Mouse (Mus musculus) stomach, embryonic 14.5 days (tissue): ENCODE data around the gene Efna3. TPM values are rescaled to one million over a fixed set of nuclear protein-coding genes. Genes with fewer than 3 reads are reported as not detected.
A peak's percentile ranks its signal among the peaks of the same experiment; 100 is the strongest.

ENCODE experiments used
- ATAC-seq: fragments of 200-750 bp; cut with Nextera tagmentation; 2 replicates; pipeline ENCODE4 v1.8.0; 2017; ENCODE audit warnings: low read depth, moderate TSS enrichment; ENCODE audit not compliant: insufficient number of reproducible peaks, insufficient read depth, low FRiP score
- H3K27ac ChIP-seq: fragments of 300-500 bp; sonication (generic); 2 replicates; pipeline ENCODE4 v1.5.1; 2014; ENCODE audit warnings: mild to moderate bottlenecking, low read length, moderate library complexity, mixed read lengths
- H3K27me3 ChIP-seq: fragments of 300-500 bp; sonication (generic); 2 replicates; pipeline ENCODE4 v1.6.1; 2014; ENCODE audit warnings: low read length, control low read depth, mixed read lengths; ENCODE audit not compliant: control insufficient read depth, insufficient read depth
- H3K36me3 ChIP-seq: fragments of 300-500 bp; sonication (generic); 2 replicates; pipeline ENCODE4 v1.6.1; 2014; ENCODE audit warnings: mild to moderate bottlenecking, control low read depth, low read length, moderate library complexity, mixed read lengths; ENCODE audit not compliant: control insufficient read depth, insufficient read depth
- H3K4me1 ChIP-seq: fragments of 300-500 bp; sonication (generic); 2 replicates; pipeline ENCODE4 v1.6.1; 2014; ENCODE audit warnings: low read length, control low read depth, mixed read lengths; ENCODE audit not compliant: control insufficient read depth, insufficient read depth
- H3K4me2 ChIP-seq: fragments of 300-500 bp; sonication (generic); replicated peaks from 2 replicates; pipeline ENCODE4 v1.6.1; 2014; ENCODE audit warnings: low read depth, low read length, control low read depth
- H3K4me3 ChIP-seq: fragments of 300-500 bp; sonication (generic); 2 replicates; pipeline ENCODE4 v1.5.1; 2014; ENCODE audit warnings: low read depth, low read length, control low read depth
- H3K9ac ChIP-seq: fragments of 300-500 bp; sonication (generic); replicated peaks from 2 replicates; pipeline ENCODE4 v1.6.1; 2014; ENCODE audit warnings: low read depth, mild to moderate bottlenecking, control low read depth, low read length, moderate library complexity, mixed read lengths
- H3K9me3 ChIP-seq: fragments of 300-500 bp; sonication (generic); 2 replicates; pipeline ENCODE4 v1.6.1; 2016; ENCODE audit warnings: low read depth, low read length, control low read depth; ENCODE audit not compliant: control insufficient read depth
- WGBS: fragments of 180-500 bp; shearing (Covaris S2); extraction: QIAGEN DNeasy Blood & Tissue Kit; methylation state at CpG from one replicate; pipeline ENCODE4 v1.1.7; 2014; 5-methylcytosine and 5-hydroxymethylcytosine counted together
- polyA plus RNA-seq: library from polyadenylated mRNA; unstranded; fragments of >200 nt; fragmentation: Nextera tagmentation; extraction: Ambion mirVana; gene quantifications from 2 replicates; pipeline ENCODE4 v1.2.1, GENCODE M21; 2014

Efna3 gene
- polyA plus RNA-seq, 1 experiment from 2014 or later, result 11.6 TPM

DNA sequence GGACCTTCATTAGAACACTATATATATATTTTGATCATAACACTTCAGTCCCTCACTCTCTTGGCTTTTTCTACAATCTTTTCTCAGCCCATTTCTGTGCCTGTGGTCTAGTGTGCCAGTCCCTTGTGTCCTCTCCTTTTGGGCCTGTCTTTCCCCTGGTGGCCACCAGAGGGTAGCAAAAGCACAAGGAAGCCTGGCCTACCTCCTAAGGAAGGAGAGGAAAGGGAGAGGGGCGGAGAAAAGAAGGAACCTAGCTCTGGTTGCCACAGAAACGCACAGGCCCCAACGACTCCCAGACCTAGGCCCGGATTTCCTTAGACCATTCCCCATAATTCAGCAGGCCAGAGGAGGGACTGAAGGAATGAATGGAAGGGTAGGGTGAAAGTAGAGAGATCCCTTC lies 5.9 kb downstream of the Efna3 start:
- WGBS, result 0% methylated on average over 4 of the region's 4 CpGs
- H3K9ac ChIP-seq, result no peak overlapping the region
- H3K36me3 ChIP-seq, result no peaks in the 10 kb centered on the region
- H3K4me3 ChIP-seq, result peak overlapping the region; percentile 29; the same call in 1 of the 2 replicates
- no peaks in the 10 kb centered on the region for H3K9me3 ChIP-seq
- peaks cover 53% of the 10 kb centered on the region for H3K4me1 ChIP-seq
- no peak overlapping the region for H3K27ac ChIP-seq
- peaks cover 15% of the 10 kb centered on the region; the same call in 1 of the 2 replicates for H3K27me3 ChIP-seq
- peak; percentile 34; the same call in 1 of the 2 replicates for ATAC-seq
- H3K4me2 ChIP-seq, result peak overlapping the region; percentile 69; the same call in 1 of the 2 replicates

DNA sequence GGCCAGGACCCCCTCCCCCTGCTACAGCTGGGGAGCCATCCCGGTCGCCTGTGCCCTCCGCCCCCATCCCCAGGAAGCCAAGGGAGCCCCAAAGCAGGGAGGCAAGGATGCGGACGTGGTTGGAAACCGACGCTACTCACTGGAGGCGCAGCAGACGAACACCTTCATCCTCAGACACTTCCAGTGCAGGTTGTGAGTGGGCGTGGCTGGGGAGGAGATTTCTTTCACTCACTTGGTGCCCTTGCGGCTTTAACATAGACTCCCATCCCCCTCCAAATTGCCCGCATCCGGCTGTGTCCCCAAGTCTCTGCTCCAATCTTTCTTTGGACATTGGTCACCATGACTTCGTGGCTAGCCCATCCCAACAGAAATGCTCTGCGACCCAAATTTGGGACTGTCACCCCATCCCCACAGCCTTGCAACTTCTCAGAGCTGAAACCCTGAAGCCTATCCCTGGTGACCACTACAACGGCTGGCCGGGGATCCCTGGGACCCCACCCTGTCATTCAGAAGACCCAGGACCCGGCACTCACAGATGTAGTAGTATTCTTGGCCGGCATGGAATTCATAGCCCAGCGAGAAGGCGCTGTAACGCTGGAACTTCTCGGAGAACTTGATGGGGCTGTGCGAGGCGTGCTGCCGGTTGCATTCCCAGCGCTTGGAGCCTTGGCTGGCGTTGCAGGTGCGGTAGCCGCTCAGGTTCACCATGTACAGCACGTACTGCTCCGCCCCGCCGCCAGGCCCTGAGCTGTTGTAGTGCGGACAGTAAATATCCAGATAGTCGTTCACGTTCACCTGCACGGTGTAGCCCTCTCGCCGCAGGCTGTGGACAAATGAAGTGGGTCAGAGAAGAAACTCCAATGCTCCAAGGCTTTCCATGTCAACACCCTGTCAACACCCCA lies 6.6 kb downstream of the Efna3 start:
- Histone ChIP-seq H3K4me1 (peaks cover 48% of the 10 kb centered on the region), H3K9ac (no peak overlapping the region), H3K27ac (no peak overlapping the region), H3K4me2 (peak overlapping the region; percentile 69), H3K36me3 (no peaks in the 10 kb centered on the region), H3K27me3 (peaks cover 15% of the 10 kb centered on the region; the same call in 1 of the 2 replicates), H3K4me3 (peak overlapping the region; percentile 29), H3K9me3 (no peaks in the 10 kb centered on the region)
- ATAC-seq, result peak; percentile 16; the same call in 1 of the 2 replicates
- WGBS, result 13% methylated on average over 40 of the region's 40 CpGs

DNA sequence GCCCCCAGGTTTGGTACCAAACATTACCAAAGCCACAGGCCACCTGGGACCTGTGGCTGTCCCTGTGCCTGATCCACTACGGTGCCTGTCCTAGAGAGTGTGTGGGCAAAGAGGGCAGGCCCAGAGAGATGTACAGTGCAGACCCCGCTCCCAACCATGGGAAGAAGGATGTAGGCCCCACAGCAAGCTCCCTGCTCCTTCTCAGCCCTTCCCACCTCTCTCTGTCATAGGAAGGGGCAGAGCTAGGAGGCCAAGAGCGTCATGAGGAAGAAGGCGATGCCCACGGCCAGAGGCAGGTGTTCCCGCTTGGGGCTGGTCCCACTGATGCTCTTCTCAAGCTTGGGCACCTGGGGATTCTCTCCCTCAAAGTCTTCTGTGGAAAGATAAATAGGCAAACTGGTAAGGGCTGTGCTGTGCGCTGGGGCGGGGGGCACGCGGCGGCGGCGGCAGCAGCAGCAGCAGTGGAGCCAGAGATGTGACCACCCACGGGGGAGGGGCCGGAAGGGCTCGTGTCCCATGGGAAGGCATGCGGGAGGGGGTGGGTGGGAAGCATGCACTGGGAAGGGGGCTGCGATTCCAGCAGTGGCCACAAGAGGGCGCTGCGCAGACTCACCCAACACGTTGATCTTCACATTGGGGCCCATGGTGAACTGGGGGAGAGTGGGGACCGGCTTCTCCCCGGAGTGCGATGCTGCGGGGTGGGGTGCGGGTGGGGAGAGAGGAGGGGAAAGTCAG lies 7.4 kb downstream of the Efna3 start:
- Histone ChIP-seq H3K27ac (no peak overlapping the region), H3K9me3 (no peaks in the 10 kb centered on the region), H3K4me2 (peak overlapping the region; percentile 69), H3K36me3 (no peaks in the 10 kb centered on the region), H3K4me3 (peak overlapping the region; percentile 29), H3K4me1 (peaks cover 40% of the 10 kb centered on the region), H3K9ac (no peak overlapping the region), H3K27me3 (peaks cover 12% of the 10 kb centered on the region; the same call in 1 of the 2 replicates)
- no peak for ATAC-seq
- WGBS, result 7% methylated on average over 26 of the region's 26 CpGs

DNA sequence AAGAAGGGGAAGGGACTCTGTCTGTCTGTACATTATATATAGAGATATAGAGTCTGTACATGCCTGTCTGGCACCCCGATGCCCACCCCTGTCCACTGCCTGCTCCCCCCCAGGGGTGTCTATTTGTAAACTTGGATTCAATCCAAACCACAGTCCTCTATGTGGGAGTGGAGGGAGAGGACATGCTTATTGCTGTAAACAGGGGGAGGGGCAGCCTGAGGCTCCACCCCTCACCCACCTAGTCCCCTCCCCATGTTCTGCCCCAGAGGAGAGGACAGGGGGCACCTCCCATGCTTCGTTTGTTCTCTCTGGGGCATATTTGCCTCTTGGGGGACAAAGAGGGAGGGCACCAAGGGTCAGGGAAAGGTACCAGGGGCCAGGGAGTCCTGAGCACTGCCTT lies 8.0 kb downstream of the Efna3 start:
- peak overlapping the region; percentile 29; the same call in 1 of the 2 replicates for H3K4me3 ChIP-seq
- H3K4me2 ChIP-seq, result peak overlapping the region; percentile 69
- H3K9ac ChIP-seq, result no peak overlapping the region
- 44% methylated on average over 2 of the region's 2 CpGs for WGBS
- peaks cover 11% of the 10 kb centered on the region; the same call in 1 of the 2 replicates for H3K27me3 ChIP-seq
- H3K36me3 ChIP-seq, result no peaks in the 10 kb centered on the region
- no peaks in the 10 kb centered on the region for H3K9me3 ChIP-seq
- ATAC-seq, result no peak
- H3K4me1 ChIP-seq, result peaks cover 35% of the 10 kb centered on the region
- no peak overlapping the region for H3K27ac ChIP-seq

DNA sequence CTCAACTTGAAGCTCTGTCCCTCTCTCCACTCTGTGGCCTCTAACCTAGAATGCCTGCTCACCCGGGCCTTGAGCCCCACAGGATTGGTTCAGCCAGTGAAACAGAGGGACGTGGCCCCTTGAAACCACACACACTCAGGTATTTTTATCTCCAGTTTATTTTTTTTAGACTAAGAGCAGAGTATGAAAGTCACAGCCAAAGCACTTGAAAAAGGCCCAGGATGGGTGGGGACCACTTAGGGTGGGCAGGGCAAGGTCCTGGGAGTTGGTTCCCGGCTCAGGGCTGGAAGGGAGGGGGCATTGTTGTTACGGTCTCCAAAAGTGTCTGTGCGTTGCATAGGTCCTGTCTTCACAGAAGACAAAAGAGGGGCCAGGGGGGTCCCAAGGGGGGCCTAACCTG lies 8.4 kb downstream of the Efna3 start:
- H3K4me3 ChIP-seq, result no peak overlapping the region
- H3K27me3 ChIP-seq, result peaks cover 11% of the 10 kb centered on the region; the same call in 1 of the 2 replicates
- WGBS, result 54% methylated on average over 5 of the region's 5 CpGs
- no peak overlapping the region for H3K27ac ChIP-seq
- H3K36me3 ChIP-seq, result no peaks in the 10 kb centered on the region
- H3K4me2 ChIP-seq, result no peak overlapping the region
- ATAC-seq, result no peak
- H3K9me3 ChIP-seq, result no peaks in the 10 kb centered on the region
- H3K4me1 ChIP-seq, result peaks cover 30% of the 10 kb centered on the region
- no peak overlapping the region for H3K9ac ChIP-seq

DNA sequence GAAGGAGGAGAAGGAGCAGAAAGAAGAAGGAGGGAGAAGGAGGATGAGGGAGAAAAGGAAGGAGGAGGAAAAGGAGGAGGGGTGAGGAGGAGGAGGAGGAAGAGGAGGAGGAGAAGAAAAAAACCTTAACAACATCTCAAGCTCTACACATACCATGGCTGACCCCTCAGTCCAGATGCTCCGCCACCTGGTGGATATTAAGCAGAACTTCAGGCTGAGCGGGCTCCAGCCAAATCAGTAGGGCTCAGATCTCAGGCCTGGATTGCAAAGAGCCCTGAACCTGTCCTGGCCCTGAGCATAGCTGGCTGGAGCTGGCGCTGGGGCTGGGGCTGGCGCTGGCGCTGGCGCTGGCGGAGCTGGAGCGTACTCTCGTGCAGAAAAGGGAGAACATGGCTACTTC lies 14.7 kb downstream of the Efna3 start:
- Histone ChIP-seq H3K4me3 (no peak overlapping the region), H3K27ac (no peak overlapping the region), H3K36me3 (no peaks in the 10 kb centered on the region), H3K9me3 (no peaks in the 10 kb centered on the region), H3K9ac (no peak overlapping the region), H3K4me1 (no peaks in the 10 kb centered on the region), H3K27me3 (no peaks in the 10 kb centered on the region), H3K4me2 (no peak overlapping the region)
- ATAC-seq, result peak; percentile 74
- 3% methylated on average over 9 of the region's 9 CpGs for WGBS

DNA sequence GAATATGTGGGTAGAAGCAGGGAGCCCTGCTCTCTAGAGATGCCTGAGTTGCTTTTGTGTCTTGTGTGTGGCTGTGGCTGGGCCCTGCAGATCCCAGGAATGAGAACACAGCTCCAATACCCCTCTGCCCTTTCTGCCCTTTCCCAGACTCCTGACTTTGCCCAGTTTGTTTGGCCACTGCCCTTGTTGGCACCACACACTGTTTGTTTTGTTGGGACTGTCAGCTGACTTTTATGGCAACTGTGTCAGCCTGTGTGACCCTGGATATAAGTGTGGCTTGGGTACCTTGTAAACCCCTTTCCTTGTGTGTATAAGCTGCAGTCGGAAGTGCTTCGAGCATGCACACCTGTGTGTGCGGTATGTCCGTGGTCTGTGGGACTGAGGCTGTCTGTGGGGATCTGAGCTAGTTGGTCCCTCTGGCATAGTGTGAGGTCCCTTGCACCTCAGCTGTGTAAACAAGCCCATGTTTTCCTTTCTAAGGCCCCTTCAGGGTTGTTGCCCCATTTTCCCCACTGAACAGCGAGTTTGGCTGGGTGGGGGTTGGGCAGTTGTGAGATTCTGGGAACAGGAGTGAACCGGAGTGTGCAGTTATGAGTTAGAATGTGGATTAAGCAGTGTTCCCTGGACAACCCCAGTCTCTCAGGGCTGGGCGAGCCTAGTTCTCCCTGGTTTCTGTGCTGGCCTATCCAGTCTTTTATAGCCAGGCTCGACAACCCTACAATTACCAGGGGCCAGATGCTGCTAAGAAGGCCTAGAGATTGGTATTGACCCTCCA lies 17.0 kb downstream of the Efna3 start:
- no peak overlapping the region for H3K27ac ChIP-seq

DNA sequence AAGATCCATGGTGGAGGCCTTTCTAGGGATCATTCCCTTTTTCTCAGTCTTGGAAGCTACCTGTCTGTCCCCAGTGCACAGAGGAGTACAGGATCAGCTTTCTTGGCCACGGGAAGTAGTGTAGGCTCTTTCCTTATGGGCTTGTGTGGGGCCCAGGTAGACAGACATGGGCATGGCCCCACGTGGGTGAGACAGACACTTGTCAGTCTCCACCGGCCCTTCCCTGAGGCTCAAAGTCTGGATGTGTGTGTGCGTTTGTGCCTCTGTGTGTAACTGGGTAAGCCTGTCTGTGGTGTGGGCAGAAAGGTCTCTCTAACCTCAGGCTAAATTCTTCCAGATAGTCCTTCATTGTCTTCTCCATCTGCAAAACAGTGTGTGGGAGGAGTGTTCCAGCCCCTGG lies 17.7 kb downstream of the Efna3 start:
- ATAC-seq, result no peak
- Histone ChIP-seq H3K36me3 (no peaks in the 10 kb centered on the region), H3K9me3 (no peaks in the 10 kb centered on the region), H3K27me3 (no peaks in the 10 kb centered on the region), H3K4me1 (no peaks in the 10 kb centered on the region), H3K4me3 (no peak overlapping the region), H3K4me2 (no peak overlapping the region), H3K27ac (no peak overlapping the region), H3K9ac (no peak overlapping the region)
- WGBS, result 75% methylated on average over 4 of the region's 4 CpGs

More for the DNA sequence above, 17.0 kb downstream of the Efna3 start:
- no peak overlapping the region for H3K4me2 ChIP-seq
- no peak overlapping the region for H3K9ac ChIP-seq
- no peaks in the 10 kb centered on the region for H3K4me1 ChIP-seq
- no peaks in the 10 kb centered on the region for H3K27me3 ChIP-seq
- H3K36me3 ChIP-seq, result no peaks in the 10 kb centered on the region
- H3K9me3 ChIP-seq, result no peaks in the 10 kb centered on the region
- WGBS, result 62% methylated on average over 8 of the region's 8 CpGs
- ATAC-seq, result no peak
- H3K4me3 ChIP-seq, result no peak overlapping the region
